Mouse (Mus musculus) ES-E14 (cell line): ENCODE results near the gene Adgrf3. TPM values are rescaled to one million over a fixed set of nuclear protein-coding genes. Genes with fewer than 3 reads are reported as not detected.

ENCODE experiments used
- DNase-seq: peaks from one replicate; pipeline ENCODE4 v3.0.0-alpha.2; 2013; ENCODE audit warnings: low read depth, low spot score
- H3K27ac ChIP-seq: 2 replicates; pipeline ENCODE4 v1.5.1; 2012; ENCODE audit warnings: low read depth, mild to moderate bottlenecking, low read length, moderate library complexity, mixed read lengths; ENCODE audit not compliant: poor library complexity, insufficient read depth, severe bottlenecking
- H3K36me3 ChIP-seq: 2 replicates; pipeline ENCODE4 v1.6.1; 2012; ENCODE audit warnings: mild to moderate bottlenecking, low read length, moderate library complexity, mixed read lengths; ENCODE audit not compliant: control insufficient read depth, poor library complexity, insufficient read depth, severe bottlenecking
- H3K4me1 ChIP-seq, 2 experiments: fragments of 150-350 bp in 1 of 2; sonication (generic) in 1 of 2; 2 replicates each; pipeline ENCODE4 v1.6.1; 2012; ENCODE audit warnings: low read length in 2 of 2, mild to moderate bottlenecking in 1 of 2, mixed read lengths in 1 of 2; ENCODE audit not compliant: control insufficient read depth in 2 of 2, insufficient read depth in 2 of 2, poor library complexity in 1 of 2
- H3K4me3 ChIP-seq, 2 experiments: fragments of 150-350 bp in 1 of 2; sonication (generic) in 1 of 2; 2 replicates each; pipeline ENCODE4 v1.5.1; 2012; ENCODE audit warnings: low read length in 2 of 2, low read depth in 1 of 2, mild to moderate bottlenecking in 1 of 2, mixed read lengths in 1 of 2; ENCODE audit not compliant: insufficient read depth in 1 of 2, poor library complexity in 1 of 2, severe bottlenecking in 1 of 2
- H3K9ac ChIP-seq: 2 replicates; pipeline ENCODE4 v1.6.1; 2012; ENCODE audit warnings: low read depth, mild to moderate bottlenecking, low read length, mixed read lengths; ENCODE audit not compliant: poor library complexity, insufficient read depth, severe bottlenecking
- H3K9me3 ChIP-seq: fragments of 150-350 bp; sonication (generic); 2 replicates; pipeline ENCODE4 v1.6.1; 2012; ENCODE audit warnings: low read depth, mild to moderate bottlenecking, low read length; ENCODE audit not compliant: control insufficient read depth, insufficient read depth
- CHD2 ChIP-seq: IDR thresholded peaks from 2 replicates; pipeline ENCODE4 v1.6.1; 2014; ENCODE audit warnings: mild to moderate bottlenecking, low read depth, low read length, inconsistent platforms
- HCFC1 ChIP-seq: IDR thresholded peaks from 2 replicates; pipeline ENCODE4 v1.6.1; 2012; ENCODE audit warnings: low read length, inconsistent platforms, borderline replicate concordance; ENCODE audit not compliant: insufficient read depth
- MAFK ChIP-seq: IDR thresholded peaks from 2 replicates; pipeline ENCODE4 v1.6.1; 2014; ENCODE audit warnings: mild to moderate bottlenecking, low read depth, low read length, inconsistent platforms; ENCODE audit not compliant: insufficient read depth
- ZC3H11A ChIP-seq: IDR thresholded peaks from 2 replicates; pipeline ENCODE4 v1.6.1; 2012; ENCODE audit warnings: low read depth, mild to moderate bottlenecking, inconsistent platforms, low read length, borderline replicate concordance
- ZNF384 ChIP-seq: IDR thresholded peaks from 2 replicates; pipeline ENCODE4 v1.6.1; 2012; ENCODE audit warnings: low read depth, low read length, inconsistent platforms
- in situ Hi-C, 2 experiments: fragments of 600-800 bp; cut with MboI; formaldehyde crosslinking; loops; one replicate each; pipeline ENCODE4 v1.15.1; 2025; ENCODE audit warnings: low sequenced_read_pairs in 2 of 2, inconsistent platforms in 1 of 2; ENCODE audit not compliant: unreplicated experiment in 2 of 2
- total RNA-seq: library from RNA; depleted of rRNA; stranded (reverse); fragments of 300-350 nt; gene quantifications from 2 replicates; pipeline ENCODE4 v1.2.3, GENCODE M21; 2012

Gene Adgrf3
- total RNA-seq, 1 experiment = 0.71 TPM

GRCm38 (mm10) chr5:30207276-30207675 is 1.8 kb upstream of the Adgrf3 start:
- no peak for TF ChIP-seq CHD2
- peak; percentile 56 for TF ChIP-seq ZC3H11A
- TF ChIP-seq MAFK = no peak
- Histone ChIP-seq H3K9me3 (no peaks in the 10 kb centered on the region), H3K27ac (no peak overlapping the region), H3K36me3 (no peaks in the 10 kb centered on the region), H3K4me3 (no peak overlapping the region), H3K4me1 (peaks cover 0 to 21% of the 10 kb centered on the region in 2 experiments; a peak in 2 of 4 replicates), H3K9ac (no peak overlapping the region)
- DNase-seq = peak; percentile 69
- in situ Hi-C loops = no loop called here

- peaks cover 0 to 21% of the 10 kb centered on the region in 2 experiments; a peak in 2 of 4 replicates for H3K4me1 ChIP-seq
- in situ Hi-C loops = no loop called here
- no peak for DNase-seq
- TF ChIP-seq ZC3H11A (no peak), MAFK (no peak), HCFC1 (no peak), ZNF384 (no peak), CHD2 (no peak)
- H3K36me3 ChIP-seq = no peaks in the 10 kb centered on the region
- H3K9ac ChIP-seq = no peak overlapping the region
- no peak overlapping the region for H3K4me3 ChIP-seq
- H3K27ac ChIP-seq = no peak overlapping the region
- no peaks in the 10 kb centered on the region for H3K9me3 ChIP-seq
These were observed 488 bp downstream of the Adgrf3 start for GRCm38 (mm10) chr5:30205034-30205433.

DNA sequence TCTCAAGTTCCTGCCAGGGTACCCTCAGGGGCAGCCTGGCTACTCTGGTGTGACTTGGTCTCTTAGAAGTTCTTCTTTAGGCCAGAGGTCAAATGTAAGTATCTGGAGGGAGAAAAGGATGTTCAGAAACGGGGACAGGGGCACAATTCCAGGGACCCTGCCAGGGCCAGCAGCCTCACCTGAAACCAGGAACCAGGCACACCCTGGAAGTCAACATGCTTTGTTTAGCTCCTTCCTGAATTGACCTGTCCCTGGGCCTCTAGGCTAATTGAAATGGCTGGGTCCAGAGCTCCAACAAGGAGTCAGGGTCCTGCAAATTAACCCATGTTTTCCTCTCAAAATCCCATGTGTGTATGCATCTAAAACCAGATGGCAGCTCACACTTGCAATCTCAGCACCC is 1.1 kb downstream of the Adgrf3 start:
- TF ChIP-seq MAFK (no peak), ZC3H11A (no peak)
- H3K27ac ChIP-seq = no peak overlapping the region
- H3K9ac ChIP-seq = no peak overlapping the region
- H3K4me1 ChIP-seq = peaks cover 0 to 21% of the 10 kb centered on the region in 2 experiments; a peak in 2 of 4 replicates
- no peak overlapping the region for H3K4me3 ChIP-seq
- in situ Hi-C loops = no loop called here
- no peaks in the 10 kb centered on the region for H3K9me3 ChIP-seq
- no peaks in the 10 kb centered on the region for H3K36me3 ChIP-seq
- no peak for DNase-seq

- Histone ChIP-seq H3K4me3 (no peak overlapping the region), H3K36me3 (no peaks in the 10 kb centered on the region), H3K4me1 (peaks cover 0 to 23% of the 10 kb centered on the region in 2 experiments; a peak in 2 of 4 replicates), H3K9ac (no peak overlapping the region), H3K27ac (no peak overlapping the region), H3K9me3 (no peaks in the 10 kb centered on the region)
- in situ Hi-C loops = no loop called here
- TF ChIP-seq MAFK (no peak), ZC3H11A (no peak), ZNF384 (no peak), HCFC1 (no peak)
- no peak for DNase-seq
These were observed 2.2 kb downstream of the Adgrf3 start for GRCm38 (mm10) chr5:30203216-30203885.

DNA sequence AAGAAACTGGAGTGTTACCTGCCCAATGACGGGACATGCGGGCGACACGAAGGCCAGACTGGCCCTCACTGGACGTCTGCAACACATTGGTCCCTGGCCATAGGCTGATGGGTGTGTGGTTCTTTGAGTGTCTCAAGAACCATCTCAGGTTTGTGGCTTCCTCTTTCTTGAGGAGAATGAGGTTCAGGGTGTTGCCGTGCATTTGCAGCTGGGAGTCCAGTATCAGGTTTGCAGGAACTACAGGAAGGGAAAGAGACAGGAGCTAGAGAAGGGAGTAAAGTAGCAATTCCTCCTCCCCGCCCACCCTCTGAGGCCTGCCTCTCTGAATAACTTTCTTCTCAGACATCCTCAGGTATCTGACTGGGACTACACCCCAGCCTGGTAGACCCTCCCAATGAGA is 3.3 kb downstream of the Adgrf3 start:
- TF ChIP-seq MAFK = no peak
- no peak for TF ChIP-seq HCFC1
- no peak for TF ChIP-seq ZNF384
- TF ChIP-seq ZC3H11A = no peak
- TF ChIP-seq CHD2 = no peak
- in situ Hi-C loops = no loop called here

More for the DNA sequence above, 3.3 kb downstream of the Adgrf3 start:
- Histone ChIP-seq H3K9ac (no peak overlapping the region), H3K27ac (no peak overlapping the region), H3K4me3 (no peak overlapping the region), H3K9me3 (no peaks in the 10 kb centered on the region), H3K4me1 (peaks cover 0 to 28% of the 10 kb centered on the region in 2 experiments; a peak in 2 of 4 replicates), H3K36me3 (no peaks in the 10 kb centered on the region)
- no peak for DNase-seq
